Mouse (Mus musculus) layer of hippocampus, adult 2 months (tissue): ENCODE data around the gene Frrs1. TPM values are rescaled to one million over a fixed set of nuclear protein-coding genes. Genes with fewer than 3 reads are reported as not detected.

ENCODE experiments used
- DNase-seq, 2 experiments: peaks; one replicate each; pipeline ENCODE4 v3.0.0; 2022; ENCODE audit warnings: low spot score in 2 of 2
- H3K27ac ChIP-seq: fragments of 200-600 bp; 2 replicates; pipeline ENCODE4 v1.8.1; 2022
- H3K4me3 ChIP-seq: fragments of 200-600 bp; 2 replicates; pipeline ENCODE4 v1.8.1; 2022; ENCODE audit warnings: mild to moderate bottlenecking
- CTCF ChIP-seq: fragments of 200-600 bp; conservative IDR thresholded peaks from 2 replicates; pipeline ENCODE4 v1.8.1; 2022; ENCODE audit warnings: antibody characterized with exemption, mild to moderate bottlenecking, moderate library complexity
- total RNA-seq, 2 experiments: library from RNA; stranded (reverse); gene quantifications; 2 replicates each; pipeline ENCODE4 v1.2.3; 2021

Gene Frrs1
- total RNA-seq, 2 experiments from 2014 or later = 1.3 to 1.5 TPM

DNA sequence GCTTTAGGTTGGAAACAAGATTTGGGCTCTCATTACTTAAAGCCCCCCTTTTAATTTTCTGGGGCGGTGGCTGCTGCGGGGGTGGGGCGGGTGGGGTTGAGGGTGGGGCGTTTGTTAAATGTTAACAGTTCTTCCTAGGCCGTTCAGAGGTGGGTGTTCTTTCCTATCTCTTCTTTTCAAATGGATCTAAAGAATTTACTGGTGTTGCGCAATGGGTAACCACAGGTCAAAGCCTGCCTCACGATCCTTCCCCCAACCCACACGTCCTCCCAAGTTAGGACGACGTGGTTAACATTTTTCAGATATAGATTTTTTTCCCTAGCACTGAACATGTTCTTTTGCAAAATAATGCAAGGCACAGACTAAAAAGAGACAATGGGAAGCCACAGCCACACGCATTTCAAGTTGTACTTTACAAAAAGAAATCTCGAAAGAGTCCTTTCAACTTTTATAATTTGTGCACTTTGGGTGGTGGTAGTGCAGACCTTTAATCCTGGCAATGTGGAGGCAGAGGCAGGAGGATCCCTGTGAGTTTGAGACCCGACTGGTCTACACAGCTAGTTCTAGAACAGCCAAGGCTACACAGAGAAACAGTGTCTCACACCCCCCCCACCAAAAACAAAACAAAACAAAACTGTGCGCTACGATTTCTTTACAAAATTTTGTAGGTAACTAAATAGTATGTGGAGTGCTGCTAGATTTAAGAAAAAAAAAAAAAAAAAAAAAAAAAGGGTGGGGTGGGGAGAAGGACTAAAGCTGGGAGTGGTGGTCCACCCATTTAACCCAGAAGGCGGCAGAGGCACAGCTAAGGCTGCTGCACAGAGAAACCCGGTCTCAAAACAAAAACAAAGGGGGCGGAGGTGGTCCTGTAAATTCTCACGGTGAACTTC, 1.3 kb downstream of the Frrs1 start:
- no peak for DNase-seq
- peak overlapping the region; percentile 64; the same call in 1 of the 2 replicates for H3K4me3 ChIP-seq
- H3K27ac ChIP-seq = no peak overlapping the region
- no peak for TF ChIP-seq CTCF

GRCm38 (mm10) chr3:116861223-116861539, 1.9 kb downstream of the Frrs1 start:
- DNase-seq = no peak
- H3K27ac ChIP-seq = peak overlapping the region; percentile 69; the same call in 1 of the 2 replicates
- no peak for TF ChIP-seq CTCF
- H3K4me3 ChIP-seq = peak overlapping the region; percentile 64

DNA sequence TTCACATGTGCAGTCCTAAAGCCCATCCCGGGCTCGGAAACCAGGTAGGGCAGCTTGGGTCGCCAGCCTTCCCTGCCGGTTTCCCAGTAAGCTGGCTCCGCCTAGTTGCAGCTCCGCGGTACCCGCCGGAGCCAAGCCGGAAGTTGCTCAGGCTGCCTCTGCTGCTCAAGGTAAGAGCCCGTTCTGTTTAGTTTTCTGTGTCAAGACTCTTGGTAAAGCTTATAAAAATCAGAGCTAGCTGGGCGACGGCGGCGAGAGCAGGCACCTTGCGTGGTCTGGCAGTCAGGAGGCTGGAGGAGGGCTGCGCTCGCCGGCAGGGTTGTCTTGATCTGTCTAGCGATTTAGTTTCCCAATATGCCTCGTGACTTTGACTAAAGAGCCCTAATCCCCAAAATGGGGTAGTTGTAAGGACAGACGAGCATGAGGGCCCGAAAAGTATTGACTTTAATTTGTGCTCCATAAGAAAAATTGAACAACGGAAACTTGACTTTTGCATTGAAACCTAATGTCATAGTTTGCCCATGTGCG, 2.3 kb downstream of the Frrs1 start:
- H3K27ac ChIP-seq = peak overlapping the region; percentile 69; the same call in 1 of the 2 replicates
- H3K4me3 ChIP-seq = peak overlapping the region; percentile 64
- peak; percentile 29; the same call in 1 of the 2 replicates for TF ChIP-seq CTCF
- peak in 1 of 2 experiments; percentile 39 for DNase-seq

- H3K27ac ChIP-seq = no peak overlapping the region
- no peak for TF ChIP-seq CTCF
- DNase-seq = no peak
- H3K4me3 ChIP-seq = no peak overlapping the region
Observed at GRCm38 (mm10) chr3:116862621-116863020, 3.4 kb downstream of the Frrs1 start.

DNA sequence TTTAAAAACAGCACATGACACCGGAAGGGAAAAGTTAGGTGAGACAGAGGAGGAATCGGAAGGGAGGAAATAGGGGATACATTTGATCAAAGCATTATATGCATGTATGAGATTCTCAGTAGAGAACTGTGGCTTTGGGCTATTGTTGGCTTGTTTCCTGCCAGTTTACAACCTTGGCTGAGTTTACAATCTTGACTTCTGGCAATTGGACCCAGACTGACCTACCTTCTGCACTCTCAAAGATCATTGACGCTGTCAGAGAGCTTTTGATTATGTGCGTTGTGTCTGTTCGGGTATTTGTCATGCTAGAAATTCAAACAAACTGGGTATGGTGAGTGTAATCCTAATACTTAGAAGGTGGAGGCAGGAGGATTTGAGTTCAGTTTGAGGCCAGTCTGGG, 5.2 kb downstream of the Frrs1 start:
- H3K4me3 ChIP-seq = no peak overlapping the region
- no peak for DNase-seq
- H3K27ac ChIP-seq = no peak overlapping the region
- TF ChIP-seq CTCF = no peak

- no peak for TF ChIP-seq CTCF
- Histone ChIP-seq H3K27ac (no peak overlapping the region), H3K4me3 (no peak overlapping the region)
- no peak for DNase-seq
Observed at GRCm38 (mm10) chr3:116865199-116865636, 6.0 kb downstream of the Frrs1 start.

DNA sequence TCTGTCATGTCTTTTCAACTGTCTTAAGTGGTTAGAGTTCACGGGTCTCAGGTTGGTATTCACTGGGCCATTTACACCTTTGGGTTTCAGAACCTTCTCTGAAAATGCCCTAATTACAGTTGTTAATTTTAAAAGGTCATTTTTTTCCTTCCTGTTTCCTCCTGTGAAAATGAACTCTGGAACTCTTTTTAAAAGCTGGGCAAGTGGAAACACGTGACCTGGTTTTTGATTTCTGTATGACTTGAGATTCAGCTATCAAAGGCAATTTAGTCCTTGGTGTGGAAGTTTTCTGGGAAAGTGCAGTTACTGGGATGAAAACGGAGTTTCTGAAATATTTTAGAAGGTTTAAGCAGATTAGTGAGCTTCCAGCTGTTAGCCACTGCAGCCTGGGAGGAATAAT, 11.1 kb downstream of the Frrs1 start:
- no peak for DNase-seq
- no peak for TF ChIP-seq CTCF
- no peak overlapping the region for H3K4me3 ChIP-seq
- H3K27ac ChIP-seq = no peak overlapping the region

- H3K4me3 ChIP-seq = no peak overlapping the region
- TF ChIP-seq CTCF = no peak
- H3K27ac ChIP-seq = no peak overlapping the region
- no peak for DNase-seq
Observed at GRCm38 (mm10) chr3:116882221-116882960, 23.1 kb downstream of the Frrs1 start.

DNA sequence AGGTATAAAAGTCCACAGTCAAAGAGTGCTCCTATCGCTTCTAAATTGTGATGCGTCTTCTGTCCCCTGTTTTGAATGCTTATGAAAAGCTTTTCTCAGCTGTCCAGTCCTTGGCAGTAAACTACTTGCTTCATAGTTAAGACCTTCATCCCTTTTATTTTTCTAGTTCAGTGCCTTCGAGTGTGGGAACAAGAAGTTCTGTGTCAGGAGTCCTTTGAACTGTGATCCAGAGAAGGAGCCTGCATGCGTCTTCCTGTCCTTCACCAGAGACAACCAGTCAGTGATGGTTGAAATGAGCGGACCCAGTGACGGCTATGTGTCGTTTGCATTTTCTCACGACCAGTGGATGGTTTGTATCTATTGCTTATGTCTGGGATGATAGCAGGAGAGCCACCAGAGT, 25.7 kb downstream of the Frrs1 start:
- no peak overlapping the region for H3K4me3 ChIP-seq

DNA sequence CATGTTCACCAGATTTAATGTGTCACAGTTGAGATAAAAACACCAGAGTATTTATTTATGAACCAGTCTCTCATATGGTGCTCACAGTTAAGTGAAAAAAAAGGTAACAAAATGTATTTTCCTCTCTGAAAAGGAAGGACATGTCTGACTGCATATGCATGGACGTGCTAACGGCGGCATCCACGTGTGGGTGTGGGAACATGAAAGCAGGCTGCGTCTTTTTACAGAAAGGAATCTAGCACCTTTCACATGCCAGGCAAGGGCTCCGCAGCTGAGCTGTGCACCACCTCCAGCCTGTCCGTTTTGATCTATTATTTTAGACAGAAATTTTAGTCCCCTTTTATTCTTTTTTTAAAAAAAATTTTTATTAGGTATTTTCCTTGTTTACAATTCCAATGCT, 30.1 kb downstream of the Frrs1 start:
- no peak for TF ChIP-seq CTCF
- no peak overlapping the region for H3K4me3 ChIP-seq
- no peak for DNase-seq
- H3K27ac ChIP-seq = no peak overlapping the region

More for the DNA sequence above, 25.7 kb downstream of the Frrs1 start:
- no peak overlapping the region for H3K27ac ChIP-seq
- no peak for TF ChIP-seq CTCF
- DNase-seq = no peak

- no peak overlapping the region for H3K4me3 ChIP-seq
- no peak for TF ChIP-seq CTCF
- H3K27ac ChIP-seq = no peak overlapping the region
- no peak for DNase-seq
Observed at GRCm38 (mm10) chr3:116890576-116890975, 31.3 kb downstream of the Frrs1 start.

- no peak for TF ChIP-seq CTCF
- H3K4me3 ChIP-seq = no peak overlapping the region
- no peak overlapping the region for H3K27ac ChIP-seq
- DNase-seq = no peak
Observed at GRCm38 (mm10) chr3:116891436-116892205, 32.4 kb downstream of the Frrs1 start.

DNA sequence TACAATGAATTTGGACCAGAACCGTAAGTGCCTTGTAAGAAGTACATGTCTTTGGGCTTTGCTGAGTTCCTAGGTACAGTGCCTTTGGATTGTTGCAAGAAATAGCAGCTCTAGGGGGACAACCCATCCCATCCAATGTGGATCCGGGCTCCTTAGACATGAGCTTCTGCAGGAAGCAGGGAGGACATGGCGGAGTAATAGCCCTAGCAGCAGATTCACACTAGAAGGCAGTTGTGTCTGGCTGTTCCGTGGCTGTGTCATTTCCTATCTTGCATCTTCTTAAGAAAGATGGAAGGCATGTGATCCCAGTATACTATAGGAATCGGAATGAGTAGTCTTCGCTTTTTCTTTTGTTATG, 32.9 kb downstream of the Frrs1 start:
- Histone ChIP-seq H3K4me3 (no peak overlapping the region), H3K27ac (no peak overlapping the region)
- no peak for DNase-seq
- no peak for TF ChIP-seq CTCF
